Mouse (Mus musculus) kidney, embryonic 15.5 days (tissue): Measurements from ENCODE around the gene Idh3b. TPM values are rescaled to one million over a fixed set of nuclear protein-coding genes. Genes with fewer than 3 reads are reported as not detected.
A peak's percentile ranks its signal among the peaks of the same experiment; 100 is the strongest.

Experiments used
- ATAC-seq: fragments of 200-750 bp; cut with Nextera tagmentation; replicated peaks from 2 replicates; pipeline ENCODE4 v1.8.0; 2017; ENCODE audit warnings: moderate TSS enrichment; ENCODE audit not compliant: low FRiP score
- H3K27ac ChIP-seq: fragments of 300-500 bp; sonication (generic); 2 replicates; pipeline ENCODE4 v1.5.1; 2015; ENCODE audit warnings: mild to moderate bottlenecking, inconsistent platforms
- H3K27me3 ChIP-seq: fragments of 300-500 bp; sonication (generic); 2 replicates; pipeline ENCODE4 v1.6.1; 2015; ENCODE audit warnings: inconsistent platforms
- H3K36me3 ChIP-seq: fragments of 300-500 bp; sonication (generic); 2 replicates; pipeline ENCODE4 v1.6.1; 2015; ENCODE audit warnings: inconsistent platforms
- H3K4me1 ChIP-seq: fragments of 300-500 bp; sonication (generic); 2 replicates; pipeline ENCODE4 v1.6.1; 2015; ENCODE audit warnings: inconsistent platforms
- H3K4me2 ChIP-seq: fragments of 300-500 bp; sonication (generic); 2 replicates; pipeline ENCODE4 v1.6.1; 2015; ENCODE audit warnings: moderate library complexity, mild to moderate bottlenecking, inconsistent platforms
- H3K4me3 ChIP-seq: fragments of 300-500 bp; sonication (generic); replicated peaks from 2 replicates; pipeline ENCODE4 v1.5.1; 2015; ENCODE audit warnings: mild to moderate bottlenecking, inconsistent platforms
- H3K9ac ChIP-seq: fragments of 300-500 bp; sonication (generic); 2 replicates; pipeline ENCODE4 v1.6.1; 2015; ENCODE audit warnings: mild to moderate bottlenecking, inconsistent platforms
- H3K9me3 ChIP-seq: fragments of 300-500 bp; sonication (generic); replicated peaks from 2 replicates; pipeline ENCODE4 v1.6.1; 2016; ENCODE audit warnings: inconsistent platforms
- WGBS: fragments of 180-500 bp; shearing (Covaris S2); methylation state at CpG from one replicate; pipeline ENCODE4 v1.1.7; 2015; ENCODE audit warnings: mixed read lengths; 5-methylcytosine and 5-hydroxymethylcytosine counted together
- polyA plus RNA-seq: library from polyadenylated mRNA; unstranded; fragments of >200 nt; fragmentation: Nextera tagmentation; extraction: Ambion mirVana; gene quantifications from 2 replicates; pipeline ENCODE4 v1.2.1, GENCODE M21; 2015

The Idh3b gene
- polyA plus RNA-seq, 1 experiment from 2014 or later, result 188 TPM

DNA sequence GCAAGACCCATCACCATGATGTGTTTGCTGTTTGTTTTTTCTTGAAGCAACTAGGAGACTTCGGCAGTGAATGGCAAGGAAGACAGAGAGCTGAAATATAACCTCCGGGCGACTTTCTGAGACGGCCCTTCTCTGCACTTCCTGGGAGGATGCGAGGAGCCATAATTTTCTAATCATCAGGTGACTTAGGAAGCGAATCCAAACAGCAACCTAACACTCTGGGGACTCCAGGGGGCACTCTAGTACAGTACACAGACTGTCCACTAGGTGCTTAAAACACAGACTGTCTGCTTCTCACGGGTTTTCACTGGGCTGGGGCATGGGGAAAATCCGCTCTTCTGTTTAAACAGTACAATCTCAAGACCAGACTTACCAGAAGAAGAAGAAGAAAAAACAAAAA lies 7.1 kb upstream of the Idh3b start:
- WGBS, result 4% methylated on average over 8 of the region's 8 CpGs
- no peaks in the 10 kb centered on the region for H3K9me3 ChIP-seq
- H3K9ac ChIP-seq, result no peak overlapping the region
- H3K27me3 ChIP-seq, result peaks cover 32% of the 10 kb centered on the region
- no peak for ATAC-seq
- no peak overlapping the region for H3K27ac ChIP-seq
- H3K4me1 ChIP-seq, result peaks cover 45% of the 10 kb centered on the region
- H3K36me3 ChIP-seq, result no peaks in the 10 kb centered on the region
- no peak overlapping the region for H3K4me3 ChIP-seq
- H3K4me2 ChIP-seq, result peak overlapping the region; percentile 34; the same call in 1 of the 2 replicates

DNA sequence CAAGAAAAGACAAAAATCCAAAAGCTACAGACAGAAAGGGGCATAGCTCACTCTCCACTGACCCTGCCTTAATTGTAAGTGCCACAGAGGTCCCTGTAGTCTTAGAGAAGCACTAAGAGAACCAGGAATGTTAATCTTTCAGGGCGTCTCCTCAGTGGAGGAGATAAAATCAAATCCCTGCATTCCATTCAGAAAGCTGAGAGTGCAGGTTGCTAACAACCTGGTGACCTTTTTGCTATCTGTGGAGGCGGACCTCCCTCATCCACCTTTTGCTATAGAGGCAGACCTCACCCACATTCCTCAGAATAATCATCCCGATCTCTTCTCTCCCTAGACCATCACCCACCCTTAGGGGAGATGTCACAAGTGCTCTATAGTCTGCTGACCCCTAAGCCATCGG lies 4.7 kb upstream of the Idh3b start:
- no peak overlapping the region for H3K9ac ChIP-seq
- ATAC-seq, result no peak
- H3K4me2 ChIP-seq, result no peak overlapping the region
- peaks cover 32% of the 10 kb centered on the region for H3K4me1 ChIP-seq
- no peaks in the 10 kb centered on the region for H3K9me3 ChIP-seq
- no peak overlapping the region for H3K27ac ChIP-seq
- no peak overlapping the region for H3K4me3 ChIP-seq
- peaks cover 15% of the 10 kb centered on the region for H3K27me3 ChIP-seq
- no peaks in the 10 kb centered on the region for H3K36me3 ChIP-seq
- WGBS, result 65% methylated on average over 4 of the region's 4 CpGs

DNA sequence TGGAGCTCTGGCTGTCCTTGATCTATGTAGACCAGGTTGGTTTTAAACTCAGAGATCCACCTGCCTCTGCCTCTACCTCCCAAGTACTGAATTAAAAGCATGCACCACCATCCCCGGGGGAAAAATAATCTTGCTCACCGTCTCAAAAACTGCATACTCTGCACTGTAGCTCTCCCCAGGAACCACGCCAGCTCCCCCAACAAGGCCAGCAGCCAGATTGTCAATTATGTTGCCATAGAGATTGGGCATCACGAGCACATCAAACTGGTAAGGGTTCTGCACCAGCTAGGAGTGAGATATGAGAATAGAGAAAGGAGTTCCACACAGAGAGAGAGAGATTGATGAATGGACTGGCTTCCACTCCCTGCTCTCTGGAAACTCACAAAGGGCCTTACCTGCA lies 3.5 kb downstream of the Idh3b start:
- no peaks in the 10 kb centered on the region for H3K9me3 ChIP-seq
- H3K27ac ChIP-seq, result no peak overlapping the region
- no peaks in the 10 kb centered on the region for H3K27me3 ChIP-seq
- no peak overlapping the region for H3K9ac ChIP-seq
- peaks cover 66% of the 10 kb centered on the region for H3K36me3 ChIP-seq
- 68% methylated on average over 4 of the region's 4 CpGs for WGBS
- no peak overlapping the region for H3K4me3 ChIP-seq
- no peak overlapping the region for H3K4me2 ChIP-seq
- no peak for ATAC-seq
- peaks cover 37% of the 10 kb centered on the region for H3K4me1 ChIP-seq

DNA sequence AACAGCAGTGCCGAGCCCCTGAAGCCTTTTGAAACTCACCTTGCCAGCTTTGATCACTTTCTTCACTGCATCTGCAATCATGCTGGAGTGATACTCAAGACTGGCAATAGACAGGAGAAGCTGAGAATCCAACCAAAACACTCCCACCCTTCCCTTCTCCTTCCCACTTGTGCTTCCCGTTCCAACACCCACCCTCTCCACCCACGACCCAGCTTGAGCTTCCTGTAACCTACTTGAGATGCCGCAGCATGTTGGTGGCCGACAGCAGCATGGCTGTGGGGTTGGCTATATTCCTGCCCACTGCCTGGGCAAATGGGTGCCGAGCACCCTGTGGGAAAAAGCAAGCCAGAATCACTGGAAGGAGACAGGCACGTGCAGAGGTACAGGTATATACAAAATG lies 4.1 kb downstream of the Idh3b start:
- ATAC-seq, result no peak
- H3K4me1 ChIP-seq, result peaks cover 41% of the 10 kb centered on the region
- no peaks in the 10 kb centered on the region for H3K27me3 ChIP-seq
- H3K36me3 ChIP-seq, result peaks cover 71% of the 10 kb centered on the region
- no peaks in the 10 kb centered on the region for H3K9me3 ChIP-seq
- no peak overlapping the region for H3K4me3 ChIP-seq
- no peak overlapping the region for H3K4me2 ChIP-seq
- WGBS, result 56% methylated on average over 7 of the region's 7 CpGs
- H3K9ac ChIP-seq, result no peak overlapping the region
- H3K27ac ChIP-seq, result no peak overlapping the region

DNA sequence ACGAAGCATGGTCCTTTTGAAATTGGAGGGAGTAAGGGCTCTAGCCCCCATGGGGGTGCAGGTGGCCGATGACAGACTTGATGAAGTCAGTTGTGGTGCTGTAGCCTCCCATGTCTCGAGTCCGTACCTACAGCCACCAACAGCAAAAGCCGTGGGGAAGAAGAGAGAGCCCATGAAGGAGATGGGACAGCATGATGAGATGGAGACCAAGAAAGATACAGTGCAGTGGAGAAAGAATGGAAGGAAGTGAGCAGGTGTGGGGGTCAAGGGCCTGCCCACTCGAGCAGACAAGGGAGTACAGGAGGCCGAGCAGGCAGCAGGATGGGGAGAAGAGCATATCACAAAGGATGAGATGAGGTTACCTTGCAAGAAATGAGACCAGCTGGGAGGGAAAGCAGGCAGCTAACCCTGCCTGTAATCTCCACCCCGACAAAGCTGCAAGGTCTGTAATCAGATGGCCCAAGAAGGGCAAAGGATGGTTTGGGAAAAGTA lies 4.7 kb downstream of the Idh3b start:
- 37% methylated on average over 8 of the region's 8 CpGs for WGBS
- H3K4me2 ChIP-seq, result no peak overlapping the region
- H3K27me3 ChIP-seq, result no peaks in the 10 kb centered on the region
- H3K4me1 ChIP-seq, result peaks cover 38% of the 10 kb centered on the region
- H3K9me3 ChIP-seq, result no peaks in the 10 kb centered on the region
- no peak overlapping the region for H3K4me3 ChIP-seq
- no peak for ATAC-seq
- peaks cover 71% of the 10 kb centered on the region for H3K36me3 ChIP-seq
- no peak overlapping the region for H3K9ac ChIP-seq
- no peak overlapping the region for H3K27ac ChIP-seq

DNA sequence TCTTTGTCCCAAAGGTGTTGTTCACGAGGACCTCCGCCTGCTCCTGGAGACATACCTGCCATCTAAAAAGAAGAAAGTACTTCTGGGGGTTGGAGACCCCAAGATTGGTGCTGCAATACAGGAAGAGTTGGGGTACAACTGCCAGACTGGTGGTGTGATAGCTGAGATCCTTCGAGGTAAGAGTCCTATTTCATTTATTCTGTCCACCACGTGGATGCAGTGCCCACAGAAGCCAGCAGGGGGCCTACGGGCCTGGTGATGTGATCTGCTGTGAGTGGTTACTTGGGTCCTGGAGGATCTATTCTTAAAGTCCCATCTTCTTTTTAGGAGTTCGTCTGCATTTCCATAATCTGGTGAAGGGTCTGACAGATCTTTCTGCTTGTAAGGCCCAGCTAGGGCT lies 8.7 kb downstream of the Idh3b start:
- Histone ChIP-seq H3K4me2 (peak overlapping the region; percentile 82), H3K4me1 (peaks cover 36% of the 10 kb centered on the region), H3K36me3 (peaks cover 51% of the 10 kb centered on the region), H3K9ac (peak overlapping the region; percentile 98; the same call in 1 of the 2 replicates), H3K9me3 (no peaks in the 10 kb centered on the region), H3K27ac (no peak overlapping the region), H3K27me3 (no peaks in the 10 kb centered on the region), H3K4me3 (peak overlapping the region; percentile 97)
- ATAC-seq, result no peak
- 46% methylated on average over 6 of the region's 6 CpGs for WGBS

DNA sequence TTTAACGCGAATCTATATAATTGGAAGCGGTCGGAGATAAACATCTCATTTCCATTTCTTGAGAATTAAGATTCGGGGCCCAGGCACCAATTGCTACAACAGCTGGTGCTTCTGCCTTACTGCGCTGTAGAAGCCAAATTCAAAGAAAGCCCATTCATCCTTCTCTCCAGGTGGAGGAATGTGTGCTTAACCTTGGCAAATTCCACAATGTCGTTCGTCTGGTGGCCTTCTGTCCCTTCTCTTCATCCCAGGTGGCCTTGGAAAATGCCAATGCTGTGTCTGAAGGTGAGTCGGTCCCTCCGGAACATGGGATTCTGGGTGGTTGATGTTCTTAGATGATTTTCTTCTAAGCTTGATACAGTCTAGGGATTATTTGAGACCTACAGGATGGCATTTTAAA lies 9.5 kb downstream of the Idh3b start:
- ATAC-seq, result no peak
- Histone ChIP-seq H3K27ac (peak overlapping the region; percentile 94), H3K27me3 (no peaks in the 10 kb centered on the region), H3K4me3 (peak overlapping the region; percentile 97), H3K4me2 (peak overlapping the region; percentile 82), H3K36me3 (peaks cover 43% of the 10 kb centered on the region), H3K9ac (peak overlapping the region; percentile 98), H3K9me3 (no peaks in the 10 kb centered on the region), H3K4me1 (peaks cover 36% of the 10 kb centered on the region)
- under 1% methylated on average over 10 of the region's 10 CpGs for WGBS

DNA sequence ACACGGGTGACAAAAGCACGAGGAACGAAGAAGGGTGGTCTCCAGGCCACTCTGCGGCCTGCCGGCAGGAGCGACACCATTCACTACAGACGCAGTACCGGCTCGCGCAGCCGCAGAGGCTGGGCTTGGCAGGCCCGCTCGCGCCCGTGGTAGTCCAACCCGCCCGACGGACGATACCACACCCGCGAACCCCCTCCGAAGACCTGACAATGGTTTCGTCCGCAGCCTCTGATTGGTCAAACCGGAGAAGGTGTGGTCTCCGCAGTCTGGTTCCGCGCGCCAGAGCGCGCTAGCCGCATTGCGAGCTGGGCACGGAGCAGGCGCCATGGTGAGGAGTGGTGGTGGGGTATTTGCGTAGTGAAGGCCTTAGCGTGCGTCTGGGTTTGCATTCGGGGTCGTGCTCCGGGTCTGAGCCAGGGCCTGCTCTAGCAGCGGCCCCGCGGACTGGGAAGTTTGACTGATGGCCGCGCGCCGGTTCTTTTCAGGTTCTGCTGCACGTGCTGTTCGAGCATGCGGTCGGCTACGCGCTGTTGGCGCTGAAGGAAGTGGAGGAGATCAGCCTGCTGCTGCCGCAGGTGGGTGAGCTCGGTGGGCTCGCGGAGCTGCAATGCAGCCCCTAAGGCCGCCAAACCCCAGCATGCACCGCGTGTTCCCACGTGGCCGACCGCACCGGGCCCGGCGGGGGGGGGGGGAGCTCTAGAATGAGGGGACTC lies 10.0 kb downstream of the Idh3b start, which contains the start of gene Nop56:
Gene Nop56 (plus strand): TSS at position 282 of the 713 bp plus-strand sequence.
- WGBS, result under 1% methylated on average over 68 of the region's 68 CpGs

DNA sequence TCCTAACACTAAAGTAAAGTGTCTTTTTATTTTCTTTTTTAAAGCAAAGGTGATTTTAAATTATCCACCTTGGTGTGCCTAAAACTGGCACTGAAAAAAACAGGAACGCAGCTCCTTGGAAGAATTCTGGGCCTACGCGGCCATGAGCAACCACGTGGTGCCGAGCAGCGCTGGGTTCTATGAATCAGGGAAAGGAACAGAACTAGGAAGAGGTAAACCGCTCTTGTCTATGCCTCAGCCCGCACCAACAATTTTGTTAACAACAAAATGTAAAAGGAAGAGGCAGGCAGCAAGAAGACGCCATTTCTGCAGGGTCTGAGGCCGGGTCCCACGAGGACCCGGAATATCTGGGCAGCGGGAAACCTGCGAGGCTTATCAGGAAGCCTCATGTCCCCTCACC lies 10.6 kb downstream of the Idh3b start:
- WGBS, result under 1% methylated on average over 14 of the region's 14 CpGs
- Histone ChIP-seq H3K4me1 (peaks cover 36% of the 10 kb centered on the region), H3K27ac (peak overlapping the region; percentile 94), H3K4me3 (peak overlapping the region; percentile 97), H3K36me3 (peaks cover 35% of the 10 kb centered on the region), H3K27me3 (no peaks in the 10 kb centered on the region), H3K4me2 (peak overlapping the region; percentile 82), H3K9ac (peak overlapping the region; percentile 98), H3K9me3 (no peaks in the 10 kb centered on the region)
- peak; percentile 12 for ATAC-seq

More for the DNA sequence above, 10.0 kb downstream of the Idh3b start, which contains the start of gene Nop56:
- Histone ChIP-seq H3K4me1 (peaks cover 36% of the 10 kb centered on the region), H3K27me3 (no peaks in the 10 kb centered on the region), H3K4me3 (peak within 1 kb of the TSS; percentile 97), H3K9ac (peak within 1 kb of the TSS; percentile 98), H3K9me3 (no peaks in the 10 kb centered on the region), H3K36me3 (peaks cover 37% of the 10 kb centered on the region), H3K4me2 (peak within 1 kb of the TSS; percentile 82), H3K27ac (peak within 1 kb of the TSS; percentile 94)
- peak; percentile 97 for ATAC-seq

DNA sequence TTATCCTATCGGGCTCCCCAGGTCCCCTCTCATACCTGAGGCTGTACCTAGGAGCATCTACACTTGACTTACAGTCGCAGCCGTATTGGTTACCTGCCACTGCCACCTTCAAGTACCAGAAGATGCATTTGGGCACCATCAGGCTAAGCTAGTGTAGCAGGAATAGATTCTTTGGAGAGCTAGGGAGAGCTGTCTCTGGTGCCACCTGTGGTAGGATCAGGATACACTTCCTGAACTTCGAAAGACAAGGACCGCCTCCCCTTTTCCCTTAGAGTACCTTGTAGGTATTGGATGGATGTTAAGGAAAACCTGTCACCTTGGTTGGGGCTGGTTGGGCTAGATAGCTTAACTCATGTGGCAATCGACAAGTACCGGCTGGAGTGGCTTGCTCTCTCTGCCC lies 16.3 kb downstream of the Idh3b start:
- no peak for ATAC-seq
- Histone ChIP-seq H3K27me3 (no peaks in the 10 kb centered on the region), H3K4me2 (no peak overlapping the region), H3K36me3 (no peaks in the 10 kb centered on the region), H3K4me3 (no peak overlapping the region), H3K27ac (no peak overlapping the region), H3K9ac (no peak overlapping the region), H3K9me3 (no peaks in the 10 kb centered on the region), H3K4me1 (peaks cover 4% of the 10 kb centered on the region)
- 64% methylated on average over 7 of the region's 7 CpGs for WGBS

DNA sequence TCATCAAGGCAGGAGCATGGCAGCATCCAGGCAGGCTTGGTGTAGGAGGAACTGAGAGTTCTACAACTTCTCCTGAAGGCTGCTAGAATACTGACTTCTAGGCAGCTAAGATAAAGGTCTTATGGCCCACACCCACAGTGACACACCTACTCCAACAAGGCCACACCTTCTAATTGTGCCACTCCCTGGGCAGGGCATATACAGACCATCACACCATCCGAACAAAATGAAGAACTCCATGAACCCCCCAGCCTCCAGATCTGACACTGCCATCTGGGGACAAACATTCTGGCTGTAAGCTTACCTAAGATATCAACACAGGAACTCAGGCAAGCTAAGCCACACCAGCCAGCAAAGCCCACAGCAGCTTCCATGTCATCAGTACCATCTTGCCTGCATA lies 18.8 kb downstream of the Idh3b start:
- no peak overlapping the region for H3K9ac ChIP-seq
- no peaks in the 10 kb centered on the region for H3K9me3 ChIP-seq
- H3K27ac ChIP-seq, result no peak overlapping the region
- no peak overlapping the region for H3K4me3 ChIP-seq
- H3K4me1 ChIP-seq, result no peaks in the 10 kb centered on the region
- ATAC-seq, result no peak
- no peaks in the 10 kb centered on the region for H3K27me3 ChIP-seq
- WGBS, result 87% methylated on average over 1 of the region's 1 CpGs
- no peaks in the 10 kb centered on the region for H3K36me3 ChIP-seq
- no peak overlapping the region for H3K4me2 ChIP-seq

DNA sequence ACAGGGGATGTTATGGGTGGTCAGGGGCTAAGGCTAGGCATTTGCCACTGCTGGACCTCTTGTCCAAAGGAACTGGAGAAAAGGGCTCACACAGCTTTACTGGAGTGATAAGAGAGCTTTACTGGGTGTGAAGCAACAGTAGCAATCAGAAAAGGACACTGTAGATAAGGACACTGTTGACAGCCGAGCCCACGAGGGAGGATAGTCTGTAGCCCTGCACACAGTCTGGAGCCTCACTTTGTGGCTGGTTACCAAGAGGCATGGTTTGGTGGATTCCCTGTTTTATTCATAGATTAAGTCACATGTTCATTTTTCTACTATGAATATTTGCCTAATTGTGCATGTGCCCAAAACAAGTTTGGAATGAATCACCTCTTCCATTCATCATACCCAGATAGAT lies 21.9 kb downstream of the Idh3b start:
- WGBS, result 87% methylated on average over 2 of the region's 2 CpGs
- no peak overlapping the region for H3K9ac ChIP-seq
- H3K36me3 ChIP-seq, result no peaks in the 10 kb centered on the region
- no peaks in the 10 kb centered on the region for H3K27me3 ChIP-seq
- no peak overlapping the region for H3K4me3 ChIP-seq
- no peaks in the 10 kb centered on the region for H3K9me3 ChIP-seq
- no peak for ATAC-seq
- no peak overlapping the region for H3K4me2 ChIP-seq
- H3K4me1 ChIP-seq, result no peaks in the 10 kb centered on the region
- H3K27ac ChIP-seq, result no peak overlapping the region
